In the genomic region with DNA sequence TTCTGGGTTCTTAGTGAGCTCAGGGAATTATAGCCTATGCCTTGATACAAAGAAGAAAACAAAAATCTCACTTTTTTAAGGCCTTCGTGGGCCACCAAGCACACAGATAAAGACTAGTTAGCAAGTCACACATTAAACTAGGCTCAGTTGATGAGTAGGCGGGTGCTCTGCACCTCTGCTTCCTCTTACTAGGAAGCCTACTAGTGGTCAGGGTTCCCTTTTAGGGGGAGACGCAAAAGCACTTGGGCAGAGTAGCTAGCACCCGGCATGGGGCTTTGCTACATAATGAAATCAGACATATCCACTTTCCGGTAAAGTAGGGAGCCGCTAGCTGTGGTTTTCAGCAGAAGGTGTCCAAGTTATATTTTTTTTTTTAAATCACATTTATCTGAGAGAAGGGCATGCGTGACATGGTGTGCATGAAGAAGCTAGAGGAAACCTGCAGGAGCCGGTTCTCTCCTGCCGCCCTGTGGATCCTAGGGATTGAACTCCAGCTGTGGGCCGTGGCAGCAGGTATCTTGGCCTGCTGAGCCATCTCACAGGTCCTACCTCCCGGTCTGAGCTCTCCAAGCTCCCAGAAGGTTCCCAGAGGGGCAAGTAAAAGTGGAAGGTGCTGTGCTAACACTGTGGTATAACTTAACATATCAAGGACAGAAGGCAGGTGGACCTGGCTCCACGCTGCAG, we compare ENCODE assay signal across 17 mouse cellular contexts.
A peak's percentile ranks its signal among the peaks of the same experiment; 100 is the strongest.
DNase-seq lines count a peak whose midpoint lies in the region; ATAC-seq lines count a peak whose summit lies in the region.
"Had no signal": no experiment of that assay in that cellular context is flagged by ENCODE, and none has a peak within 500 bp of the region (broad histone marks: within the 10 kb centered on the region; RNA-seq: fewer than 3 reads in every experiment).

No protein-coding gene starts in this region.

- H3K36me3 ChIP-seq in heart, embryonic 13.5 days, result no peaks in the 10 kb centered on the region
- H3K36me3 ChIP-seq: hindbrain, embryonic 15.5 days; limb, embryonic 15.5 days; neural tube, embryonic 12.5 days had no signal

- H3K4me1 ChIP-seq in heart, embryonic 13.5 days, result peaks cover 78% of the 10 kb centered on the region

- H3K27me3 ChIP-seq in heart, embryonic 13.5 days (replicated peaks), result peaks cover 30% of the 10 kb centered on the region

- DNase-seq in adrenal gland, postnatal 14 days, result peak; percentile 56
- DNase-seq in adrenal gland, adult 8-10 months, result no peak
- no peak for DNase-seq in heart, adult 8-10 months (ENCODE audit: low spot score)
- peak; percentile 60 for DNase-seq in kidney, postnatal 36 days
- DNase-seq in kidney, adult 8-10 months, result no peak
- no peak for DNase-seq in lung, postnatal 10 days
- DNase-seq in T-cell, adult 2 months (ENCODE audit: low spot score), result no peak
- DNase-seq: cerebellum, postnatal 14 days; lung, adult 2 months; retina, postnatal 1 day; thymus, postnatal 14 days had no signal

- H3K4me2 ChIP-seq in heart, embryonic 13.5 days, result no peak overlapping the region
- H3K4me2 ChIP-seq: hindbrain, embryonic 15.5 days; limb, embryonic 15.5 days; neural tube, embryonic 12.5 days had no signal

- no peak for ATAC-seq in heart, embryonic 13.5 days (ENCODE audit: extremely low read depth, insufficient number of reproducible peaks, low FRiP score, low TSS enrichment)
- ATAC-seq: midbrain, embryonic 16.5 days had no signal

- 62% methylated on average over 12 of the region's 12 CpGs for WGBS in heart, embryonic 13.5 days

- no peaks in the 10 kb centered on the region for H3K9me3 ChIP-seq in heart, embryonic 13.5 days
- H3K9me3 ChIP-seq: hindbrain, embryonic 15.5 days; limb, embryonic 15.5 days; neural tube, embryonic 12.5 days had no signal

- H3K27ac ChIP-seq in heart, embryonic 13.5 days (replicated peaks), result 0 out of 2 replicates have a peak overlapping the region, but pooled peaks have one; percentile 12
- H3K27ac ChIP-seq: hindbrain, embryonic 15.5 days; layer of hippocampus, adult 2 months; limb, embryonic 15.5 days; neural tube, embryonic 12.5 days had no signal

- no peak overlapping the region for H3K4me3 ChIP-seq in heart, embryonic 13.5 days
- H3K4me3 ChIP-seq: hindbrain, embryonic 15.5 days; layer of hippocampus, adult 2 months; limb, embryonic 15.5 days; neural tube, embryonic 12.5 days had no signal

- H3K9ac ChIP-seq in heart, embryonic 13.5 days, result no peak overlapping the region
- H3K9ac ChIP-seq: hindbrain, embryonic 15.5 days; limb, embryonic 15.5 days; neural tube, embryonic 12.5 days had no signal

Comparison
In these comparisons a context has a peak if more than half of its experiments do, and no peak if none do; other contexts are left out.
1. DNase-seq: peak in adrenal gland, postnatal 14 days (single experiment) and kidney, postnatal 36 days (2 of 2); none in adrenal gland, adult 8-10 months (single experiment), heart, adult 8-10 months (single experiment), kidney, adult 8-10 months (0 of 2), lung, postnatal 10 days (single experiment) and T-cell, adult 2 months (single experiment).